Mouse (Mus musculus) heart, postnatal 36 days (tissue): ENCODE data around the gene Krtap22-2. TPM values are rescaled to one million over a fixed set of nuclear protein-coding genes. Genes with fewer than 3 reads are reported as not detected.
"Not testable (repeated sequence)": the region's sequence is repeated elsewhere in the genome, so short reads cannot be mapped to it uniquely, and the experiment has no call there.

Experiments
- DNase-seq, 2 experiments: peaks; one replicate each; pipeline ENCODE4 v3.0.0; 2021 to 2022
- intact Hi-C: fragments of 180-260 bp; cut with DNase I; formaldehyde crosslinking; loops from one replicate; pipeline ENCODE4 v1.15.1; 2025
- total RNA-seq, 2 experiments: library from RNA; stranded (reverse); gene quantifications; 2 replicates each; pipeline ENCODE4 v1.2.3; 2021

The Krtap22-2 gene
- total RNA-seq = not detected

DNA sequence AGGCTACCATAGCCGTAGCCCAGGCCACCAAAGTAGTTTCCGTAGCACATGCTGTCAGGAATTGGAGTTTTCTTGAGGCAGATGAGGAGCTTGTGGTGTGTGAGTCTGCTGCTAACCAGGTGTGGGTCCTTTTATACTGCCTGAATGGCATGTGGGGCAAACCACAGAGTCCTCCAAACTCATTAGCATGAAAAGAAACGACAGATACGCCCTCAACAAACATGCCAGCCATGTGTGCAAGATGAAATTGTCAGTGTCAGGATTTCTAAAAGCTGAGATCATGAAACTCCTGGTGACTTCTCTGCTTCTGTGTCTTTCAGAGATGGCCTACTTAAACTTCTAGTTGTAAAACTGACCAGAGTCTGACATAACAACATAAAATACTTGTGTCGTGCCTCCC, at the start of gene Krtap22-2:
TSS of gene Krtap22-2 (minus strand) at position 101 of the 400 bp plus-strand sequence.
- no peak for DNase-seq
- intact Hi-C loops = no loop called here

DNA sequence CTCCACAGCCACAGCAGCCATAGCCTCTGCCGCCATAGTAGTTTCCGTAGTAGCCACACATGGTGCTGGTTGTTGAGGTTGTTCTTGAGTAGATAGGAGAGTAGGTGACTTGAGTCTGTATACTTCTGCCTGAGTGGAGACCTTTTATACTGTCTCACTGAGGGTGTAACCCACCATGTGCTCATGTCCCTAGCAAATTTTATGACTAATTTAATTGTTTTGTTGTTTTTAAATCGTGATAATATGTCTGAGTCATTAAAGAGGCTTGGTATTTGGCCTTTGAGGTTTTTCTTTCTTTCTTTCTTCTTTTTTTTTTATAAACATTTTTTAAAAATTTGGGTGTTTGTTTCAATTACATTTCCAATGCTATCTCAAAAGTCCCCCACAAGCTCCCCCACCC, 37.2 kb upstream of the Krtap22-2 start, which contains the start of gene Krtap6-5:
TSS of gene Krtap6-5 (minus strand) at position 101 of the 400 bp plus-strand sequence.
- intact Hi-C loops = no loop called here
- no peak for DNase-seq

DNA sequence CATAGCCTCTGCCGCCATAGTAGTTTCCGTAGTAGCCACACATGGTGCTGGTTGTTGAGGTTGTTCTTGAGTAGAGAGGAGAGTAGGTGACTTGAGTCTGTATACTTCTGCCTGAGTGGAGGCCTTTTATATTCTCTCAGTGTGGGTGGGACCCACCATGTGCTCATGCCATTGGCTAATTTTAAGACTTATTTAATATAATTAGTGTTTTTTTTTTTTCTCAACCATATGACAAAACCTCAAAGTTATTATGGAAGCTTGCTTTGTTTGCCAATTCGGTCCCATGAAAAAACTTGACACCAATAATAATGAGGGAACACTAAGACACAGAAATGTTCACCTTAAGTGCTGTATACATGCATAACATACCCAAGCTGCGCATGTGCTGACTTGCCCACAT, 30.8 kb upstream of the Krtap22-2 start, which contains the start of gene Gm10228:
TSS of gene Gm10228 (minus strand) at position 101 of the 400 bp plus-strand sequence.
- intact Hi-C loops, DNase-seq: not testable (repeated sequence)

DNA sequence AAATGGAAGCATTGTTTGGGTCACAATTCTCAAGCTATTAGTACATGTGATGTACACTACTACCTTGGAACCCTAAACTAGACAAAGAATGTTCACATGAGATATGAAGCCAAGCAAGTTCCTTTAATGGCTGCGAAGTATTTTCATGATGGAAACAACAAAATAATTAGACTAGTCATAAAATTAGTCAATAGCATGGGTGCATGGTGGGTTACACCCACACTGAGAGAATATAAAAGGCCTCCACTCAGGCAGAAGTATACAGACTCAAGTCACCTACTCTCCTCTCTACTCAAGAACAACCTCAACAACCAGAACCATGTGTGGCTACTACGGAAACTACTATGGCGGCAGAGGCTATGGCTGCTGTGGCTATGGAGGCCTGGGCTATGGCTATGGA, 20.8 kb upstream of the Krtap22-2 start, which contains the start of gene Krtap6-1:
TSS of gene Krtap6-1 (plus strand) at position 301 of the 400 bp plus-strand sequence.
- intact Hi-C loops, DNase-seq: not testable (repeated sequence)

DNA sequence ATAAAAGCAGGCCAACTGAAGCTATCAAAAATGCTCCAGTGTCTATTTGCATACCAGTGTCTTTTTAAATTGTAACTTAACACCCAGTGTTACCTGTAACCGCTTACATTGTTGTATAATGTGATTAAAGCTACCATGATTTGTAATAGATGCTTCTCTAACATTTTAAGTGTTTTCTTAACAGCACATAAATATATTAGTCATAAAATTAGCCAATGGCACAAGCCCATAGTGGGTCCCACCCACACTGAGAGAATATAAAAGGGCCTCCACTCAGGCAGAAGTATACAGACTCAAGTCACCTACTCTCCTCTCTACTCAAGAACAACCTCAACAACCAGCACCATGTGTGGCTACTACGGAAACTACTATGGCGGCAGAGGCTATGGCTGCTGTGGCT, 4.4 kb upstream of the Krtap22-2 start, which contains the start of gene Gm10229:
TSS of gene Gm10229 (plus strand) at position 301 of the 400 bp plus-strand sequence.
- DNase-seq, intact Hi-C loops: not testable (repeated sequence)

DNA sequence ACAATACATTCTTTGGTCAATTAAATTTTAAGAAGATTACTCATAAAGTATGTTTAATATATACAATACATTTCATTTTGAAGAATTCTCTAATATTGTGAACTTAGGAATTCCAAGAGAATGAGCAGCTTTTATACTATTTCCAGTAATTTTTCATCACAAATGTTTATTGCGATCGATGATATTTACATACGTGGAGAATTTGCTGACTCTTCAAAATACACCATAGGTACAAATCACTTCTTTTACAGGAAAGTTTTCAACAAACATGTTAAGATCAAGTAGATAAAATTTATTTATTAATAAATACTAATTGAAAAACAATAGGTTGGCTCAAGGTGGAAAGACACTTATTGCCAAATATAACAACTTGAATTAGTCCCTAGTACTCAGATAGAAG, 3.4 kb upstream of the Krtap22-2 start:
- intact Hi-C loops = no loop called here
- DNase-seq = no peak

DNA sequence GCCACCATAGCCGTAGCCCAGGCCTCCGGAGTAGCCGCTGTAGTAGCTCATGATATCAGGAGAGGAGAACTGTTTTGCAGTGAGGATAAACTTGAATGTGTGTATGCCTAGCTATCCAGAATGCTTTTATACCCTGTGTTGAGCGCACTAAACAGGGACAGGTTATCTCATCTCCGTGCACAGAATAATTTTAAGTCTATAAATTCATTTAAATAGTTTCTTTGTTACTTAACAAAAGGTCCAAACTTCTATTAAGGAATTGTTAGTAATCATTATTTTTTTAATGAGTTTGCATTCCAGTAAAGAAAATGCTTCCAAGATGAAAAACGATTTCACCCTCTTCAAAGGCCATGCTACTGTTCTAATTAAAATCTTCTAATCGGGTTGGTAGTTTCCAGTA, 47.8 kb downstream of the Krtap22-2 start, which contains the start of gene Krtap16-3:
TSS of gene Krtap16-3 (minus strand) at position 101 of the 400 bp plus-strand sequence.
- DNase-seq = no peak
- intact Hi-C loops = no loop called here

Other genes starting within 250 kb of the Krtap22-2 start
- gene 2310057N15Rik, start 236.6 kb downstream of the Krtap22-2 start, total RNA-seq = not detected
- not detected for gene Gm5965, start 232.9 kb downstream of the Krtap22-2 start, total RNA-seq
- not detected for gene Gm20741, start 198.5 kb downstream of the Krtap22-2 start, total RNA-seq
- gene Krtap15, start 190.5 kb downstream of the Krtap22-2 start, total RNA-seq = not detected
- gene Krtap14, start 184.6 kb downstream of the Krtap22-2 start, total RNA-seq = not detected
- not detected for gene Krtap19-1, start 141.3 kb downstream of the Krtap22-2 start, total RNA-seq
- gene Krtap19-2, start 136.5 kb downstream of the Krtap22-2 start, total RNA-seq = not detected
- not detected for gene Krtap19-3, start 132.7 kb downstream of the Krtap22-2 start, total RNA-seq
- not detected for gene Krtap19-4, start 125.7 kb downstream of the Krtap22-2 start, total RNA-seq
- not detected for gene Krtap19-5, start 114.3 kb downstream of the Krtap22-2 start, total RNA-seq
- not detected for gene Krtap19-9b, start 78.5 kb downstream of the Krtap22-2 start, total RNA-seq
- gene Krtap16-3, start 47.9 kb downstream of the Krtap22-2 start, total RNA-seq = not detected
- not detected for gene Gm10229, start 4.5 kb upstream of the Krtap22-2 start, total RNA-seq
- gene Krtap6-1, start 20.9 kb upstream of the Krtap22-2 start, total RNA-seq = not detected
- not detected for gene Gm10228, start 30.7 kb upstream of the Krtap22-2 start, total RNA-seq
- not detected for gene Krtap6-5, start 37.1 kb upstream of the Krtap22-2 start, total RNA-seq
- not detected for gene 1110025L11Rik, start 53.2 kb upstream of the Krtap22-2 start, total RNA-seq
- not detected for gene Krtap6-3, start 73.3 kb upstream of the Krtap22-2 start, total RNA-seq
- gene Gm6358, start 130.1 kb upstream of the Krtap22-2 start, total RNA-seq = not detected
- not detected for gene Gm10061, start 140.3 kb upstream of the Krtap22-2 start, total RNA-seq
- gene Gm9789, start 147.2 kb upstream of the Krtap22-2 start, total RNA-seq = not detected
- not detected for gene Gm7735, start 158.7 kb upstream of the Krtap22-2 start, total RNA-seq
- gene 1110057P08Rik, start 164.0 kb upstream of the Krtap22-2 start, total RNA-seq = not detected
- gene Krtap20-2, start 195.1 kb upstream of the Krtap22-2 start, total RNA-seq = not detected